Comparison of ENCODE assay signal across 23 mouse cellular contexts in the genomic region with DNA sequence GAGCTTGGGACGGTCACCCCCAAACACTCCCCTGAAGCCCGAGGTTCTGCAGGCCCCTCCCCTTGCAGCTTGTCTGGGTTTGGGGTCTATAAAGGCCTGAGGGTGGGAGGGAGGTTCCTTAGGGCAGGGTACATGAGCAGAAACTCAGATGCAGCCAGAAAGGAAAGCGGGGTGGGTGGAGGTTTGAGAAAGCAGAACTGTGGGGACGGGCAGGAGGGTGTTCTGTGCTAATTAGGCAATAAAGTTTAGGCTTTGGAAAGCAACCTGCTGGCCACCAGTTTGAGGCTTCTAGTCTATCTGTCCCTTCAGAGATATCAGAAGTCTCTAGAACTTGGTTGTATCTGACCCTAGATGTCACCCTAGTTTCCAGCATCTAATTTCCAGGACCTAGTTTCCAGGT. TPM values are rescaled to one million over a fixed set of nuclear protein-coding genes. Genes with fewer than 3 reads are reported as not detected.
DNase-seq lines count a peak whose midpoint lies in the region; ATAC-seq lines count a peak whose summit lies in the region.
"Had no signal": no experiment of that assay in that cellular context is flagged by ENCODE, and none has a peak within 500 bp of the region (broad histone marks: within the 10 kb centered on the region; RNA-seq: fewer than 3 reads in every experiment).

No protein-coding gene starts in this region.

- intact Hi-C loops in gastrocnemius, postnatal 14 days (cut with DNase I; ENCODE audit: low total_unique reads), result no loop called here
- intact Hi-C loops in left cerebral cortex, postnatal 4 days (cut with DNase I), result no loop called here

- peak; percentile 53 for ATAC-seq in common myeloid progenitor, adult 5-6 weeks (replicated peaks; ENCODE audit: low read depth, poor library complexity, severe bottlenecking)
- peak; percentile 60 to 63 for ATAC-seq in hematopoietic stem cell, adult 5-6 weeks (replicated peaks in 1 of 2; ENCODE audit: insufficient read depth in 1 of 2, low FRiP score in 2 of 2, low TSS enrichment in 1 of 2, low read depth in 1 of 2, poor library complexity in 2 of 2, severe bottlenecking in 2 of 2)
- ATAC-seq in megakaryocyte progenitor cell, adult 5-6 weeks (replicated peaks; ENCODE audit: poor library complexity), result peak; percentile 77
- ATAC-seq: activated CD4-positive, CD25-positive, alpha-beta regulatory T cell, adult 4 months; CD4-positive, CD25-positive, alpha-beta regulatory T cell, adult 4 months; forebrain, embryonic 13.5 days; forebrain, embryonic 15.5 days; forebrain, postnatal 0 days; Patski had no signal

- DNase-seq in gastrocnemius, postnatal 14 days, result no peak
- no peak for DNase-seq in left cerebral cortex, postnatal 4 days
- DNase-seq in spleen, postnatal 4 days (ENCODE audit: low spot score in 2 of 2), result no peak
- DNase-seq: adrenal gland, adult 8-10 months; adrenal gland, postnatal 14 days; adrenal gland, postnatal 36 days; B cell, adult 2 months; cerebellum, adult 11-12 months; cerebellum, adult 2 months; cerebellum, adult 9-10 months; cerebellum, postnatal 10 days; cerebellum, postnatal 25 days; embryo, embryonic 11 days; forebrain, postnatal 0 days had no signal

RNA-seq across cellular contexts. Expression of gene Ccm2l, which starts 7.4 kb away (rescaled TPM):
- total RNA-seq in common myeloid progenitor, adult 5-6 weeks (2017), result 0.73 TPM in 1 of 2 replicates, not detected in the other
- 5.4 and 11.4 TPM in 2 replicates for total RNA-seq in hematopoietic stem cell, adult 5-6 weeks (2017)
- total RNA-seq in megakaryocyte progenitor cell, adult 5-6 weeks (2015), result 2.5 and 2.8 TPM in 2 replicates
- 1.2 and 2.2 TPM in 2 replicates for total RNA-seq in megakaryocyte progenitor cell, adult 5-6 weeks (2017)
- total RNA-seq in gastrocnemius, postnatal 14 days (2021), result 1 to 10 TPM; 5.9 to 9.1 TPM
- 1 to 10 TPM; 3.0 to 4.7 TPM for total RNA-seq in left cerebral cortex, postnatal 4 days (2021)
- total RNA-seq: CH12.LX had no signal

RNA-seq across cellular contexts. Expression of gene Xkr7, which starts 26.7 kb away (rescaled TPM):
- not detected in 2 replicates for total RNA-seq in common myeloid progenitor, adult 5-6 weeks (2017)
- 0.50 TPM in 1 of 2 replicates, not detected in the other for total RNA-seq in hematopoietic stem cell, adult 5-6 weeks (2017)
- total RNA-seq in megakaryocyte progenitor cell, adult 5-6 weeks (2015), result not detected in 2 replicates
- total RNA-seq in megakaryocyte progenitor cell, adult 5-6 weeks (2017), result not detected in 2 replicates
- under 1 TPM in 1 of 2 experiments, not detected in 1; 0.37 TPM for total RNA-seq in gastrocnemius, postnatal 14 days (2021)
- total RNA-seq in left cerebral cortex, postnatal 4 days (2021), result 10 to 100 TPM; 23.2 to 23.4 TPM
- total RNA-seq: CH12.LX had no signal

RNA-seq across cellular contexts. Expression of gene Pdrg1, which starts 43.1 kb away (rescaled TPM):
- total RNA-seq in common myeloid progenitor, adult 5-6 weeks (2017), result 109 and 138 TPM in 2 replicates
- total RNA-seq in hematopoietic stem cell, adult 5-6 weeks (2017), result 115 and 527 TPM in 2 replicates
- total RNA-seq in megakaryocyte progenitor cell, adult 5-6 weeks (2015), result 59.1 and 59.5 TPM in 2 replicates
- 178 and 193 TPM in 2 replicates for total RNA-seq in megakaryocyte progenitor cell, adult 5-6 weeks (2017)
- 10 to 100 TPM; 56.8 to 65.5 TPM for total RNA-seq in gastrocnemius, postnatal 14 days (2021)
- 10 to 100 TPM; 91.7 to 92.5 TPM for total RNA-seq in left cerebral cortex, postnatal 4 days (2021)

RNA-seq across cellular contexts. Expression of gene Hck, which starts 49.9 kb away (rescaled TPM):
- total RNA-seq in common myeloid progenitor, adult 5-6 weeks (2017), result 2.2 and 5.9 TPM in 2 replicates
- total RNA-seq in hematopoietic stem cell, adult 5-6 weeks (2017), result 9.0 and 26.3 TPM in 2 replicates
- 16.3 and 17.3 TPM in 2 replicates for total RNA-seq in megakaryocyte progenitor cell, adult 5-6 weeks (2015)
- 20.1 and 25.7 TPM in 2 replicates for total RNA-seq in megakaryocyte progenitor cell, adult 5-6 weeks (2017)
- total RNA-seq in gastrocnemius, postnatal 14 days (2021), result under 1 TPM; 0.60 to 0.76 TPM
- 1 to 10 TPM; 3.6 to 3.8 TPM for total RNA-seq in left cerebral cortex, postnatal 4 days (2021)

Comparison
In these comparisons a context has a peak if more than half of its experiments do, and no peak if none do; other contexts are left out.
1. RNA of gene Xkr7, which starts 26.7 kb away (total RNA-seq): 23.2 to 23.4 TPM in left cerebral cortex, postnatal 4 days; 0.37 TPM in gastrocnemius, postnatal 14 days, not detected in common myeloid progenitor, adult 5-6 weeks, 0.50 TPM in hematopoietic stem cell, adult 5-6 weeks and not detected in megakaryocyte progenitor cell, adult 5-6 weeks; every median in the first group is over 10 times any median in the second.
2. Peak in every context shown above with its lines, with median percentiles within 50 percentile points of each other: ATAC-seq.